ENCODE assay signal across 34 mouse cellular contexts in the genomic region with DNA sequence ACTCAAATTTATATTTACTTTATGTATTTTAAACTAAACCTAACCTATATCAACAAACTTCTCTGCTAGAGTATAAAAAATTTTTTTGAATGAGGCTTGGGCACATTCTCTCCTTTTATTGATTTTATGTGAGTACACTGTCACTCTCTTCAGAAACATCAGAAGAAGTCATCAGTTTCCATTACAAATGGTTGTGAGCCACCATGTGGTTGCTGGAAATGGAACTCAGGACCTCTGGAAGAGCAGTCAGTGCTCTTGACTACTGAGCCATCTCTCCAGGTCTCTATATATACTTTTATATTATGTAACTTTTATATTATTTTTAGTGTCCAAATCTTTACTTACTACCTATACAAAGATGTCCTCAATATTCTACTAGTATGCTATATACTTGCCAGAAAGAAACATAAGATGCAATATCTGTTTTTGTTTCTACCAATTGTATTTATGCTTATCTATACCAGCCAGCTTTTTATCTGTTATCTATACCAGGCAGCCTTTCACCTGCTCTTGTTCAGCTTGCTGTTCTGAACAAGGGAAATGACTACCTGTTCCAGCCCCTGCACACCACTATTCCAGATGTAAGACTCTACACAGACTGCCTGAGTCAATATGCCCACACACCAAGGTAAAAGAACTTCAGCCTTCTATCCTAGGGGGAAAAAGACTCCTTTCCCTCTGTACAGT.
"Had no signal": no experiment of that assay in that cellular context is flagged by ENCODE, and none has a peak within 500 bp of the region (broad histone marks: within the 10 kb centered on the region; RNA-seq: fewer than 3 reads in every experiment).

No protein-coding gene starts in this region.

- H3K4me1 ChIP-seq: heart, embryonic 12.5 days; heart, embryonic 13.5 days; heart, embryonic 15.5 days; hindbrain, embryonic 10.5 days; hindbrain, embryonic 15.5 days; intestine, embryonic 15.5 days; kidney, embryonic 15.5 days had no signal

- H3K9ac ChIP-seq: heart, embryonic 12.5 days; heart, embryonic 13.5 days; heart, embryonic 15.5 days; hindbrain, embryonic 12.5 days; hindbrain, embryonic 14.5 days; hindbrain, embryonic 15.5 days; intestine, embryonic 15.5 days; kidney, embryonic 15.5 days had no signal

- ATAC-seq: hindbrain, embryonic 16.5 days; hindbrain, postnatal 0 days; inflammation-experienced regulatory T-cells, adult 6 months; intestine, embryonic 15.5 days; intestine, embryonic 16.5 days; intestine, postnatal 0 days had no signal

- DNase-seq: heart, postnatal 10 days; heart, postnatal 14 days; heart, postnatal 36 days; heart, postnatal 4 days; kidney, adult 11 months; kidney, adult 18-20 months; kidney, adult 2 months; kidney, adult 8-10 months; kidney, adult 9 months; kidney, postnatal 10 days; kidney, postnatal 14 days; kidney, postnatal 25 days; kidney, postnatal 36 days; kidney, postnatal 4 days; layer of hippocampus, adult 9-11 months; layer of hippocampus, postnatal 36 days had no signal

- H3K4me3 ChIP-seq: heart, embryonic 12.5 days; heart, embryonic 13.5 days; heart, embryonic 15.5 days; hindbrain, embryonic 10.5 days; hindbrain, embryonic 12.5 days; hindbrain, embryonic 15.5 days; intestine, embryonic 15.5 days; kidney, embryonic 15.5 days; layer of hippocampus, adult 2 months; left cerebral cortex, adult 2 months had no signal

- H3K27me3 ChIP-seq: heart, embryonic 12.5 days; heart, embryonic 13.5 days; heart, embryonic 15.5 days; hindbrain, embryonic 12.5 days; hindbrain, embryonic 15.5 days; intestine, embryonic 15.5 days; kidney, embryonic 15.5 days had no signal

- H3K9me3 ChIP-seq: heart, embryonic 12.5 days; heart, embryonic 13.5 days; heart, embryonic 15.5 days; hindbrain, embryonic 10.5 days; hindbrain, embryonic 12.5 days; hindbrain, embryonic 15.5 days; intestine, embryonic 15.5 days; kidney, embryonic 15.5 days had no signal

- H3K36me3 ChIP-seq: heart, embryonic 12.5 days; heart, embryonic 13.5 days; heart, embryonic 15.5 days; hindbrain, embryonic 10.5 days; hindbrain, embryonic 12.5 days; hindbrain, embryonic 15.5 days; intestine, embryonic 15.5 days; kidney, embryonic 15.5 days had no signal

- H3K27ac ChIP-seq: heart, embryonic 13.5 days; heart, embryonic 15.5 days; hindbrain, embryonic 10.5 days; hindbrain, embryonic 12.5 days; hindbrain, embryonic 14.5 days; hindbrain, embryonic 15.5 days; hindbrain, postnatal 0 days; intestine, embryonic 15.5 days; kidney, embryonic 15.5 days; kidney, postnatal 0 days; layer of hippocampus, adult 2 months; left cerebral cortex, adult 2 months had no signal

- H3K4me2 ChIP-seq: heart, embryonic 11.5 days; heart, embryonic 12.5 days; heart, embryonic 13.5 days; heart, embryonic 15.5 days; hindbrain, embryonic 12.5 days; hindbrain, embryonic 14.5 days; hindbrain, embryonic 15.5 days; intestine, embryonic 15.5 days; kidney, embryonic 15.5 days had no signal
